Mouse (Mus musculus) liver, embryonic 14.5 days (tissue): Measurements from ENCODE around the gene Majin. TPM values are rescaled to one million over a fixed set of nuclear protein-coding genes. Genes with fewer than 3 reads are reported as not detected.

ENCODE experiments used
- ATAC-seq: fragments of 200-750 bp; cut with Nextera tagmentation; 2 replicates; pipeline ENCODE4 v1.8.0; 2017; ENCODE audit warnings: moderate number of reproducible peaks, mild to moderate bottlenecking, moderate library complexity; ENCODE audit not compliant: insufficient read depth
- DNase-seq, 3 experiments: peaks; one replicate each; pipeline ENCODE4 v3.0.0-alpha.2; 2012 to 2013; ENCODE audit warnings: low read depth in 3 of 3, low spot score in 3 of 3
- H3K27ac ChIP-seq: fragments of 300-500 bp; sonication (generic); 2 replicates; pipeline ENCODE4 v1.5.1; 2014; ENCODE audit warnings: moderate library complexity, mild to moderate bottlenecking, control low read depth, inconsistent platforms
- H3K27me3 ChIP-seq: fragments of 300-500 bp; sonication (generic); 2 replicates; pipeline ENCODE4 v1.6.1; 2014; ENCODE audit warnings: mild to moderate bottlenecking, low read length, moderate library complexity; ENCODE audit not compliant: control insufficient read depth, insufficient read depth
- H3K36me3 ChIP-seq: fragments of 300-500 bp; sonication (generic); replicated peaks from 2 replicates; pipeline ENCODE4 v1.6.1; 2014; ENCODE audit warnings: low read depth; ENCODE audit not compliant: control insufficient read depth, insufficient read depth
- H3K4me1 ChIP-seq, 2 experiments: fragments of 200-500 bp in 1 of 2; fragments of 300-500 bp in 1 of 2; sonication (generic) in 1 of 2; replicated peaks; 2 replicates each; pipeline ENCODE4 v1.6.1; 2012 to 2014; ENCODE audit warnings: antibody characterized with exemption in 1 of 2, inconsistent platforms in 1 of 2, low read length in 1 of 2; ENCODE audit not compliant: control insufficient read depth in 2 of 2, insufficient read depth in 2 of 2
- H3K4me2 ChIP-seq: fragments of 300-500 bp; sonication (generic); 2 replicates; pipeline ENCODE4 v1.6.1; 2014; ENCODE audit warnings: low read depth, mild to moderate bottlenecking, control low read depth, moderate library complexity
- H3K4me3 ChIP-seq, 2 experiments: fragments of 200-500 bp in 1 of 2; fragments of 300-500 bp in 1 of 2; sonication (generic) in 1 of 2; 2 replicates each; pipeline ENCODE4 v1.5.1; 2012 to 2014; ENCODE audit warnings: low read depth in 2 of 2, low read length in 2 of 2, mild to moderate bottlenecking in 2 of 2, control low read depth in 1 of 2, inconsistent platforms in 1 of 2, moderate library complexity in 1 of 2; ENCODE audit not compliant: insufficient read depth in 1 of 2
- H3K9ac ChIP-seq: fragments of 300-500 bp; sonication (generic); replicated peaks from 2 replicates; pipeline ENCODE4 v1.6.1; 2014; ENCODE audit warnings: mild to moderate bottlenecking, control low read depth, moderate library complexity
- H3K9me3 ChIP-seq: fragments of 300-500 bp; sonication (generic); 2 replicates; pipeline ENCODE4 v1.6.1; 2016; ENCODE audit warnings: low read length, mixed read lengths; ENCODE audit not compliant: control insufficient read depth
- CTCF ChIP-seq: IDR thresholded peaks from 2 replicates; pipeline ENCODE4 v1.5.1; 2016; ENCODE audit warnings: antibody characterized with exemption, low read depth, control low read depth
- EP300 ChIP-seq: IDR thresholded peaks from 2 replicates; pipeline ENCODE4 v1.6.1; 2016; ENCODE audit warnings: antibody characterized with exemption, low read depth
- WGBS: fragments of 180-500 bp; shearing (Covaris S2); extraction: QIAGEN DNeasy Blood & Tissue Kit; methylation state at CpG from one replicate; pipeline ENCODE4 v1.1.7; 2014; ENCODE audit not compliant: insufficient replicate concordance; 5-methylcytosine and 5-hydroxymethylcytosine counted together
- microRNA counts: library from miRNA; unstranded; fragments of <30 nt; microRNA quantifications from one replicate; lab custom pipeline; 2016
- microRNA-seq: library from miRNA; unstranded; fragments of <30 nt; microRNA quantifications from one replicate; pipeline ENCODE4, GENCODE M21; 2016
- polyA plus RNA-seq, 2 experiments: library from polyadenylated mRNA; depleted of rRNA in 1 of 2; stranded (reverse) in 1 of 2; unstranded in 1 of 2; fragments of >200 nt; fragmentation: Nextera tagmentation in 1 of 2; extraction: Ambion mirVana in 1 of 2; gene quantifications; 2 replicates each; pipeline versions ENCODE4 v1.2.1 to v1.2.3; 2012 to 2014

The Majin gene
- polyA plus RNA-seq, 2 experiments, result not detected

GRCm38 (mm10) chr19:6271206-6271605 is 87.0 kb downstream of the Majin start:
- Histone ChIP-seq H3K9me3 (no peaks in the 10 kb centered on the region), H3K4me1 (peaks cover 6 to 11% of the 10 kb centered on the region in 2 experiments)

GRCm38 (mm10) chr19:6272053-6272452 is 87.9 kb downstream of the Majin start:
- 67% methylated on average over 7 of the region's 7 CpGs for WGBS
- Histone ChIP-seq H3K27ac (no peak overlapping the region), H3K9ac (no peak overlapping the region), H3K4me3 (no peak overlapping the region), H3K36me3 (no peaks in the 10 kb centered on the region), H3K9me3 (no peaks in the 10 kb centered on the region), H3K27me3 (no peaks in the 10 kb centered on the region), H3K4me2 (no peak overlapping the region), H3K4me1 (peaks cover 6 to 12% of the 10 kb centered on the region in 2 experiments)
- TF ChIP-seq CTCF, result no peak
- TF ChIP-seq EP300, result no peak
- ATAC-seq, result no peak
- DNase-seq, result no peak

More at GRCm38 (mm10) chr19:6271206-6271605, 87.0 kb downstream of the Majin start:
- Histone ChIP-seq H3K36me3 (no peaks in the 10 kb centered on the region), H3K4me3 (no peak overlapping the region), H3K27me3 (no peaks in the 10 kb centered on the region), H3K27ac (no peak overlapping the region), H3K9ac (no peak overlapping the region), H3K4me2 (no peak overlapping the region)
- DNase-seq (no peak), ATAC-seq (no peak)
- 67% methylated on average over 8 of the region's 8 CpGs for WGBS
- no peak for TF ChIP-seq CTCF
- no peak for TF ChIP-seq EP300

- no peaks in the 10 kb centered on the region for H3K9me3 ChIP-seq
- H3K9ac ChIP-seq, result no peak overlapping the region
- no peak overlapping the region for H3K4me2 ChIP-seq
- DNase-seq (no peak), ATAC-seq (no peak)
- no peaks in the 10 kb centered on the region for H3K36me3 ChIP-seq
- WGBS, result 77% methylated on average over 4 of the region's 4 CpGs
- H3K27ac ChIP-seq, result no peak overlapping the region
- H3K4me1 ChIP-seq, result peaks cover 6 to 12% of the 10 kb centered on the region in 2 experiments
- H3K4me3 ChIP-seq, result no peak overlapping the region
- no peak for TF ChIP-seq EP300
- no peak for TF ChIP-seq CTCF
- no peaks in the 10 kb centered on the region for H3K27me3 ChIP-seq
These were observed 88.5 kb downstream of the Majin start for GRCm38 (mm10) chr19:6272738-6273137.

- TF ChIP-seq CTCF (no peak), EP300 (no peak)
- Histone ChIP-seq H3K27ac (no peak overlapping the region), H3K4me2 (no peak overlapping the region), H3K4me1 (peaks cover 12 to 20% of the 10 kb centered on the region in 2 experiments), H3K27me3 (no peaks in the 10 kb centered on the region), H3K4me3 (no peak overlapping the region), H3K9me3 (no peaks in the 10 kb centered on the region), H3K9ac (no peak overlapping the region), H3K36me3 (no peaks in the 10 kb centered on the region)
- DNase-seq (no peak), ATAC-seq (no peak)
- 62% methylated on average over 4 of the region's 4 CpGs for WGBS
These were observed 89.4 kb downstream of the Majin start for GRCm38 (mm10) chr19:6273592-6273991.

MicroRNA genes within 50 kb of the gene (microRNA counts, 519-probe panel; counts per million panel counts)
- 6,780 counts per million, percentile 62 among the panel's probes with 10 or more counts for microRNA mmu-miR-192 (lab: Ali Mortazavi, UCI)

Small RNAs within 50 kb of the gene (microRNA-seq; reads per million reads assigned to microRNA genes)
- gene Mir192, result 6,147 reads per million, percentile 89 among the genes with 10 or more reads in this experiment
- 3,064 reads per million, percentile 84 among the genes with 10 or more reads in this experiment for gene Mir194-2

Other genes starting within 250 kb of the Majin start
- gene Pola2, start 220.2 kb upstream of the Majin start, polyA plus RNA-seq (2012; rRNA removed), result 60.9 and 66.4 TPM in 2 replicates
- gene Pola2, start 220.2 kb upstream of the Majin start, polyA plus RNA-seq (2014; fragmentation: Nextera tagmentation; extraction: Ambion mirVana), result 63.0 and 68.1 TPM in 2 replicates
- gene Slc22a20, start 198.2 kb upstream of the Majin start, polyA plus RNA-seq (2012; rRNA removed), result not detected in 2 replicates
- 0.08 TPM in 1 of 2 replicates, not detected in the other for gene Slc22a20, start 198.2 kb upstream of the Majin start, polyA plus RNA-seq (2014; fragmentation: Nextera tagmentation; extraction: Ambion mirVana)
- gene Capn1, start 168.5 kb upstream of the Majin start, polyA plus RNA-seq (2012; rRNA removed), result 25.4 and 28.0 TPM in 2 replicates
- 25.6 and 28.7 TPM in 2 replicates for gene Capn1, start 168.5 kb upstream of the Majin start, polyA plus RNA-seq (2014; fragmentation: Nextera tagmentation; extraction: Ambion mirVana)
- gene Syvn1, start 137.8 kb upstream of the Majin start, polyA plus RNA-seq (2012; rRNA removed), result 11.5 and 13.2 TPM in 2 replicates
- 9.7 and 12.6 TPM in 2 replicates for gene Syvn1, start 137.8 kb upstream of the Majin start, polyA plus RNA-seq (2014; fragmentation: Nextera tagmentation; extraction: Ambion mirVana)
- gene Mrpl49, start 126.6 kb upstream of the Majin start, polyA plus RNA-seq (2012; rRNA removed), result 22.0 and 29.6 TPM in 2 replicates
- gene Mrpl49, start 126.6 kb upstream of the Majin start, polyA plus RNA-seq (2014; fragmentation: Nextera tagmentation; extraction: Ambion mirVana), result 43.7 and 48.2 TPM in 2 replicates
- gene Fau, start 126.5 kb upstream of the Majin start, polyA plus RNA-seq (2012; rRNA removed), result 853 and 969 TPM in 2 replicates
- gene Fau, start 126.5 kb upstream of the Majin start, polyA plus RNA-seq (2014; fragmentation: Nextera tagmentation; extraction: Ambion mirVana), result 593 and 639 TPM in 2 replicates
- gene Znhit2, start 123.2 kb upstream of the Majin start, polyA plus RNA-seq (2012; rRNA removed), result 15.8 and 17.9 TPM in 2 replicates
- 19.3 and 20.4 TPM in 2 replicates for gene Znhit2, start 123.2 kb upstream of the Majin start, polyA plus RNA-seq (2014; fragmentation: Nextera tagmentation; extraction: Ambion mirVana)
- 35.9 and 43.4 TPM in 2 replicates for gene Tm7sf2, start 116.0 kb upstream of the Majin start, polyA plus RNA-seq (2012; rRNA removed)
- 35.0 and 35.7 TPM in 2 replicates for gene Tm7sf2, start 116.0 kb upstream of the Majin start, polyA plus RNA-seq (2014; fragmentation: Nextera tagmentation; extraction: Ambion mirVana)
- 20.7 and 21.9 TPM in 2 replicates for gene Vps51, start 107.2 kb upstream of the Majin start, polyA plus RNA-seq (2012; rRNA removed)
- gene Vps51, start 107.2 kb upstream of the Majin start, polyA plus RNA-seq (2014; fragmentation: Nextera tagmentation; extraction: Ambion mirVana), result 19.9 and 23.3 TPM in 2 replicates
- gene Tmem262, start 104.4 kb upstream of the Majin start, polyA plus RNA-seq (2012; rRNA removed), result not detected in 2 replicates
- gene Tmem262, start 104.4 kb upstream of the Majin start, polyA plus RNA-seq (2014; fragmentation: Nextera tagmentation; extraction: Ambion mirVana), result not detected in 2 replicates
- gene Gm28374, start 102.1 kb upstream of the Majin start, polyA plus RNA-seq (2012; rRNA removed), result 0.16 and 0.17 TPM in 2 replicates
- gene Gm28374, start 102.1 kb upstream of the Majin start, polyA plus RNA-seq (2014; fragmentation: Nextera tagmentation; extraction: Ambion mirVana), result 0.33 and 0.38 TPM in 2 replicates
- 20.8 and 24.1 TPM in 2 replicates for gene Zfpl1, start 99.4 kb upstream of the Majin start, polyA plus RNA-seq (2012; rRNA removed)
- 18.1 and 20.4 TPM in 2 replicates for gene Zfpl1, start 99.4 kb upstream of the Majin start, polyA plus RNA-seq (2014; fragmentation: Nextera tagmentation; extraction: Ambion mirVana)
- 17.6 and 23.1 TPM in 2 replicates for gene Cdca5, start 99.4 kb upstream of the Majin start, polyA plus RNA-seq (2012; rRNA removed)
- 30.9 and 33.7 TPM in 2 replicates for gene Cdca5, start 99.4 kb upstream of the Majin start, polyA plus RNA-seq (2014; fragmentation: Nextera tagmentation; extraction: Ambion mirVana)
- 0.68 TPM in 1 of 2 replicates, not detected in the other for gene AC131692.1, start 90.0 kb upstream of the Majin start, polyA plus RNA-seq (2012; rRNA removed)
- gene AC131692.1, start 90.0 kb upstream of the Majin start, polyA plus RNA-seq (2014; fragmentation: Nextera tagmentation; extraction: Ambion mirVana), result 0.22 TPM in 1 of 2 replicates, not detected in the other
- gene Naaladl1, start 78.6 kb upstream of the Majin start, polyA plus RNA-seq (2012; rRNA removed), result 4.3 and 6.4 TPM in 2 replicates
- gene Naaladl1, start 78.6 kb upstream of the Majin start, polyA plus RNA-seq (2014; fragmentation: Nextera tagmentation; extraction: Ambion mirVana), result 1.1 and 1.9 TPM in 2 replicates
- gene Sac3d1, start 65.7 kb upstream of the Majin start, polyA plus RNA-seq (2012; rRNA removed), result 18.4 and 25.5 TPM in 2 replicates
- gene Sac3d1, start 65.7 kb upstream of the Majin start, polyA plus RNA-seq (2014; fragmentation: Nextera tagmentation; extraction: Ambion mirVana), result 22.7 and 22.9 TPM in 2 replicates
- gene Snx15, start 56.1 kb upstream of the Majin start, polyA plus RNA-seq (2012; rRNA removed), result 39.6 and 41.8 TPM in 2 replicates
- gene Snx15, start 56.1 kb upstream of the Majin start, polyA plus RNA-seq (2014; fragmentation: Nextera tagmentation; extraction: Ambion mirVana), result 42.2 and 46.2 TPM in 2 replicates
- gene Batf2, start 43.4 kb upstream of the Majin start, polyA plus RNA-seq (2012; rRNA removed), result 0.35 and 0.57 TPM in 2 replicates
- 0.09 TPM in 1 of 2 replicates, not detected in the other for gene Batf2, start 43.4 kb upstream of the Majin start, polyA plus RNA-seq (2014; fragmentation: Nextera tagmentation; extraction: Ambion mirVana)
- 26.1 and 32.8 TPM in 2 replicates for gene Arl2, start 42.8 kb upstream of the Majin start, polyA plus RNA-seq (2012; rRNA removed)
- 22.4 and 27.5 TPM in 2 replicates for gene Arl2, start 42.8 kb upstream of the Majin start, polyA plus RNA-seq (2014; fragmentation: Nextera tagmentation; extraction: Ambion mirVana)
- gene Gpha2, start 42.0 kb downstream of the Majin start, polyA plus RNA-seq (2012; rRNA removed), result not detected in 2 replicates
- not detected in 2 replicates for gene Gpha2, start 42.0 kb downstream of the Majin start, polyA plus RNA-seq (2014; fragmentation: Nextera tagmentation; extraction: Ambion mirVana)
- 3.2 TPM in 2 replicates for gene Ppp2r5b, start 51.5 kb downstream of the Majin start, polyA plus RNA-seq (2012; rRNA removed)
- 2.4 and 2.5 TPM in 2 replicates for gene Ppp2r5b, start 51.5 kb downstream of the Majin start, polyA plus RNA-seq (2014; fragmentation: Nextera tagmentation; extraction: Ambion mirVana)
- gene Atg2a, start 57.3 kb downstream of the Majin start, polyA plus RNA-seq (2012; rRNA removed), result 5.0 and 5.4 TPM in 2 replicates
- 4.1 and 4.4 TPM in 2 replicates for gene Atg2a, start 57.3 kb downstream of the Majin start, polyA plus RNA-seq (2014; fragmentation: Nextera tagmentation; extraction: Ambion mirVana)
- gene Ehd1, start 92.3 kb downstream of the Majin start, polyA plus RNA-seq (2012; rRNA removed), result 65.3 and 81.6 TPM in 2 replicates
- 38.0 and 49.6 TPM in 2 replicates for gene Ehd1, start 92.3 kb downstream of the Majin start, polyA plus RNA-seq (2014; fragmentation: Nextera tagmentation; extraction: Ambion mirVana)
- gene Cdc42bpg, start 122.1 kb downstream of the Majin start, polyA plus RNA-seq (2012; rRNA removed), result 2.0 and 2.1 TPM in 2 replicates
- gene Cdc42bpg, start 122.1 kb downstream of the Majin start, polyA plus RNA-seq (2014; fragmentation: Nextera tagmentation; extraction: Ambion mirVana), result 0.32 and 0.33 TPM in 2 replicates
- 19.9 and 20.4 TPM in 2 replicates for gene Men1, start 150.6 kb downstream of the Majin start, polyA plus RNA-seq (2012; rRNA removed)
- gene Men1, start 150.6 kb downstream of the Majin start, polyA plus RNA-seq (2014; fragmentation: Nextera tagmentation; extraction: Ambion mirVana), result 12.5 and 13.5 TPM in 2 replicates
- 15.9 and 17.6 TPM in 2 replicates for gene Map4k2, start 156.7 kb downstream of the Majin start, polyA plus RNA-seq (2012; rRNA removed)
- 3.0 and 3.7 TPM in 2 replicates for gene Map4k2, start 156.7 kb downstream of the Majin start, polyA plus RNA-seq (2014; fragmentation: Nextera tagmentation; extraction: Ambion mirVana)
- gene Sf1, start 179.3 kb downstream of the Majin start, polyA plus RNA-seq (2012; rRNA removed), result 57.4 and 60.9 TPM in 2 replicates
- gene Sf1, start 179.3 kb downstream of the Majin start, polyA plus RNA-seq (2014; fragmentation: Nextera tagmentation; extraction: Ambion mirVana), result 57.9 and 65.0 TPM in 2 replicates
- gene Pygm, start 200.0 kb downstream of the Majin start, polyA plus RNA-seq (2012; rRNA removed), result 1.2 TPM in 2 replicates
- 1.2 and 1.3 TPM in 2 replicates for gene Pygm, start 200.0 kb downstream of the Majin start, polyA plus RNA-seq (2014; fragmentation: Nextera tagmentation; extraction: Ambion mirVana)
- gene Rasgrp2, start 215.0 kb downstream of the Majin start, polyA plus RNA-seq (2012; rRNA removed), result 64.1 and 74.5 TPM in 2 replicates
- 76.3 and 76.9 TPM in 2 replicates for gene Rasgrp2, start 215.0 kb downstream of the Majin start, polyA plus RNA-seq (2014; fragmentation: Nextera tagmentation; extraction: Ambion mirVana)
- 0.46 and 0.74 TPM in 2 replicates for gene Nrxn2, start 234.3 kb downstream of the Majin start, polyA plus RNA-seq (2012; rRNA removed)
- gene Nrxn2, start 234.3 kb downstream of the Majin start, polyA plus RNA-seq (2014; fragmentation: Nextera tagmentation; extraction: Ambion mirVana), result 0.27 and 0.47 TPM in 2 replicates